Mouse (Mus musculus): Measurements from ENCODE around the gene Phldb3. TPM values are rescaled to one million over a fixed set of nuclear protein-coding genes. Genes with fewer than 3 reads are reported as not detected.

The Phldb3 gene
- total and polyA plus RNA-seq, 3 experiments: 0.89 to 3.6 (median 3.5) TPM

GRCm38 (mm10) chr7:24584876-24585275, 25.7 kb upstream of the Phldb3 start:
- in situ Hi-C loops (cut with MboI; ENCODE audit: low pct_ligation_motif_present, low pct_unique_long_range_greater_than_20kb, low sequenced_read_pairs): no loop called here
- H3K9ac ChIP-seq (ENCODE audit: insufficient read depth, low read depth): no peak overlapping the region
- no peaks in the 10 kb centered on the region for H3K79me2 ChIP-seq (replicated peaks; ENCODE audit: control insufficient read depth, extremely low read depth, insufficient read depth, poor library complexity, severe bottlenecking)
- H3K4me3 ChIP-seq (replicated peaks in 1 of 3; ENCODE audit: low read depth in 2 of 3, low read length in 2 of 3, poor library complexity in 1 of 3): no peak overlapping the region
- no peaks in the 10 kb centered on the region for H3K36me3 ChIP-seq (replicated peaks in 1 of 2; ENCODE audit: control insufficient read depth in 1 of 2, insufficient read depth in 1 of 2, low read length in 1 of 2)
- peaks cover 15% of the 10 kb centered on the region for H3K9me3 ChIP-seq (replicated peaks; ENCODE audit: low read length)
- no peaks in the 10 kb centered on the region for H3K4me1 ChIP-seq (ENCODE audit: control insufficient read depth in 1 of 2, insufficient read depth in 2 of 2)
- no peak overlapping the region for H3K4me2 ChIP-seq (ENCODE audit: insufficient read depth, low read depth, poor library complexity, severe bottlenecking)
- no peak for TF ChIP-seq CTCF (conservative IDR thresholded peaks at IDR 0.05 in 1 of 2, IDR thresholded peaks at IDR 0.05 in 1 of 2; ENCODE audit: low read depth in 2 of 2, low read length in 2 of 2)
- H3K27ac ChIP-seq (ENCODE audit: insufficient read depth, low read depth): no peak overlapping the region
- H3K27me3 ChIP-seq (replicated peaks): no peaks in the 10 kb centered on the region
- no peak for DNase-seq (ENCODE audit: extremely low read depth)
- dilution Hi-C loops (cut with MboI; ENCODE audit: extremely low pct_ligation_motif_present, extremely low pct_unique_long_range_greater_than_20kb, low sequenced_read_pairs): no loop called here

- dilution Hi-C loops (cut with MboI; ENCODE audit: extremely low pct_ligation_motif_present, extremely low pct_unique_long_range_greater_than_20kb, low sequenced_read_pairs): no loop called here
- Histone ChIP-seq H3K9ac (ENCODE audit: insufficient read depth, low read depth) (no peak overlapping the region), H3K9me3 (replicated peaks; ENCODE audit: low read length) (peaks cover 15% of the 10 kb centered on the region), H3K36me3 (replicated peaks in 1 of 2; ENCODE audit: control insufficient read depth in 1 of 2, insufficient read depth in 1 of 2, low read length in 1 of 2) (no peaks in the 10 kb centered on the region), H3K4me1 (ENCODE audit: control insufficient read depth in 1 of 2, insufficient read depth in 2 of 2) (peaks cover 3 to 10% of the 10 kb centered on the region in 2 experiments), H3K4me2 (ENCODE audit: insufficient read depth, low read depth, poor library complexity, severe bottlenecking) (no peak overlapping the region), H3K4me3 (replicated peaks in 1 of 3; ENCODE audit: low read depth in 2 of 3, low read length in 2 of 3, poor library complexity in 1 of 3) (no peak overlapping the region), H3K27ac (ENCODE audit: insufficient read depth, low read depth) (no peak overlapping the region), H3K79me2 (replicated peaks; ENCODE audit: control insufficient read depth, extremely low read depth, insufficient read depth, poor library complexity, severe bottlenecking) (no peaks in the 10 kb centered on the region), H3K27me3 (replicated peaks) (no peaks in the 10 kb centered on the region)
- in situ Hi-C loops (cut with MboI; ENCODE audit: low pct_ligation_motif_present, low pct_unique_long_range_greater_than_20kb, low sequenced_read_pairs): no loop called here
- no peak for DNase-seq (ENCODE audit: extremely low read depth)
- no peak for TF ChIP-seq MAFK (IDR thresholded peaks at IDR 0.05; ENCODE audit: insufficient replicate concordance, low read length)
- no peak for TF ChIP-seq NELFE (IDR thresholded peaks at IDR 0.05; ENCODE audit: low read depth, low read length)
- TF ChIP-seq HCFC1 (IDR thresholded peaks at IDR 0.05; ENCODE audit: low read depth, low read length): no peak
- no peak for TF ChIP-seq MYC (IDR thresholded peaks at IDR 0.05; ENCODE audit: low read depth, low read length)
Measured at GRCm38 (mm10) chr7:24585995-24586394, 24.6 kb upstream of the Phldb3 start.

GRCm38 (mm10) chr7:24586828-24587227, 23.7 kb upstream of the Phldb3 start:
- no peak overlapping the region for H3K4me2 ChIP-seq (ENCODE audit: insufficient read depth, low read depth, poor library complexity, severe bottlenecking)
- dilution Hi-C loops (cut with MboI; ENCODE audit: extremely low pct_ligation_motif_present, extremely low pct_unique_long_range_greater_than_20kb, low sequenced_read_pairs) (no loop called here), in situ Hi-C loops (cut with MboI; ENCODE audit: low pct_ligation_motif_present, low pct_unique_long_range_greater_than_20kb, low sequenced_read_pairs) (no loop called here)
- no peak overlapping the region for H3K27ac ChIP-seq (ENCODE audit: insufficient read depth, low read depth)
- H3K9ac ChIP-seq (ENCODE audit: insufficient read depth, low read depth): no peak overlapping the region
- no peaks in the 10 kb centered on the region for H3K79me2 ChIP-seq (replicated peaks; ENCODE audit: control insufficient read depth, extremely low read depth, insufficient read depth, poor library complexity, severe bottlenecking)
- no peak for TF ChIP-seq HCFC1 (IDR thresholded peaks at IDR 0.05; ENCODE audit: low read depth, low read length)
- TF ChIP-seq POLR2A (IDR thresholded peaks at IDR 0.05; ENCODE audit: low read depth, low read length): no peak
- no peak for TF ChIP-seq ZC3H11A (IDR thresholded peaks at IDR 0.05; ENCODE audit: low read depth, low read length)
- TF ChIP-seq PAX5 (IDR thresholded peaks at IDR 0.05; ENCODE audit: low read length): no peak
- TF ChIP-seq MXI1 (IDR thresholded peaks at IDR 0.05; ENCODE audit: low read depth, low read length): no peak
- no peak for TF ChIP-seq SIN3A (IDR thresholded peaks at IDR 0.05; ENCODE audit: low read length)
- no peak for TF ChIP-seq ZNF384 (IDR thresholded peaks at IDR 0.05; ENCODE audit: low read depth, low read length)
- no peak for TF ChIP-seq E2F4 (IDR thresholded peaks at IDR 0.05; ENCODE audit: insufficient replicate concordance, low read depth, low read length)
- TF ChIP-seq MAZ (IDR thresholded peaks at IDR 0.05; ENCODE audit: low read depth, low read length): no peak
- TF ChIP-seq ETS1 (conservative IDR thresholded peaks at IDR 0.05; ENCODE audit: low read depth, low read length): no peak
- no peak for TF ChIP-seq TBP (conservative IDR thresholded peaks at IDR 0.05; ENCODE audit: low read depth, low read length)
- TF ChIP-seq RCOR1 (conservative IDR thresholded peaks at IDR 0.05; ENCODE audit: low read depth, low read length): no peak
- no peak for TF ChIP-seq NELFE (IDR thresholded peaks at IDR 0.05; ENCODE audit: low read depth, low read length)
- TF ChIP-seq CHD2 (IDR thresholded peaks at IDR 0.05; ENCODE audit: low read length): no peak
- TF ChIP-seq IRF4 (IDR thresholded peaks at IDR 0.05; ENCODE audit: low read depth, low read length): no peak
- no peak for TF ChIP-seq USF2 (conservative IDR thresholded peaks at IDR 0.05; ENCODE audit: low read depth, low read length)
- no peak for TF ChIP-seq NRF1 (IDR thresholded peaks at IDR 0.05; ENCODE audit: low read depth, low read length)
- TF ChIP-seq CHD1 (IDR thresholded peaks at IDR 0.05; ENCODE audit: low read depth, low read length): no peak
- H3K4me3 ChIP-seq (replicated peaks in 1 of 3; ENCODE audit: low read depth in 2 of 3, low read length in 2 of 3, poor library complexity in 1 of 3): no peak overlapping the region
- no peaks in the 10 kb centered on the region for H3K27me3 ChIP-seq (replicated peaks)
- peaks cover 3 to 10% of the 10 kb centered on the region in 2 experiments for H3K4me1 ChIP-seq (ENCODE audit: control insufficient read depth in 1 of 2, insufficient read depth in 2 of 2)
- no peak for DNase-seq (ENCODE audit: extremely low read depth)
- H3K36me3 ChIP-seq (replicated peaks in 1 of 2; ENCODE audit: control insufficient read depth in 1 of 2, insufficient read depth in 1 of 2, low read length in 1 of 2): no peaks in the 10 kb centered on the region
- peaks cover 15% of the 10 kb centered on the region for H3K9me3 ChIP-seq (replicated peaks; ENCODE audit: low read length)
